Mouse (Mus musculus): ENCODE results near the gene Hist2h2ab.

DNA sequence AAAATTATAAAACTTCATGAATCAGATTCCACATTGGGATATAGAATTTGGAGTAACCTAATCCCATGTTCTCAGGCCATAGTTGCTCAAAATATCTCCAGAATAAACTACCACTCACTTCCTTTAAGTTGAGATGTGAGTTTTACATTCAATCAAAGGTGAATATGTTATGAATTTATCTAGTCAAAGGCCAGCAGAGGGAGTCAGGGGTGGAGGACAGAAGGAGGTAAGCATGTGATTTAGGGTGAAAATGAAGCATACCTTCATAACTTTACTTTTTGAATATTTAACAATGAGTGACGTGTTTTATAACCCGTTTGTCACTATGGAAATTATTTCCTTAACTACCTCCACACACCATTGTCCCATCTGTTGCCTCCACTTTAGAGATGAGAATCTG, 15.2 kb downstream of the Hist2h2ab start:
- no peak for TF ChIP-seq CTCF (IDR thresholded peaks at IDR 0.05; ENCODE audit: low read depth, low read length)
- TF ChIP-seq TAL1 (conservative IDR thresholded peaks at IDR 0.05; ENCODE audit: low read depth, low read length), result no peak
- TF ChIP-seq GATA1 (IDR thresholded peaks at IDR 0.05; ENCODE audit: borderline replicate concordance, low read length), result no peak
- TF ChIP-seq POLR2AphosphoS5 (IDR thresholded peaks at IDR 0.05; ENCODE audit: insufficient replicate concordance, low read depth, low read length), result no peak
